Mouse (Mus musculus): Measurements from ENCODE around the gene Fbxo17.

Fbxo17 gene

GRCm38 (mm10) chr7:28717726-28718125 lies 1.1 kb downstream of the Fbxo17 start:
- no peak for DNase-seq (ENCODE audit: low spot score in 2 of 2)

- DNase-seq (ENCODE audit: low spot score in 2 of 2), result no peak
Observed at GRCm38 (mm10) chr7:28719159-28719558, 2.6 kb downstream of the Fbxo17 start.

GRCm38 (mm10) chr7:28719650-28720049 lies 3.0 kb downstream of the Fbxo17 start:
- no peak for DNase-seq (ENCODE audit: low spot score in 2 of 2)

GRCm38 (mm10) chr7:28720753-28721537 lies 4.3 kb downstream of the Fbxo17 start:
- no peak for DNase-seq (ENCODE audit: low spot score in 2 of 2)

- DNase-seq (ENCODE audit: low spot score in 2 of 2), result no peak
Observed at GRCm38 (mm10) chr7:28722079-28722478, 5.5 kb downstream of the Fbxo17 start.

- DNase-seq (ENCODE audit: low spot score in 2 of 2), result no peak
Observed at GRCm38 (mm10) chr7:28724613-28725012, 8.0 kb downstream of the Fbxo17 start.

- peak; percentile 66 to 75 for DNase-seq (ENCODE audit: low spot score in 2 of 2)
Observed at GRCm38 (mm10) chr7:28726600-28726999, 10.0 kb downstream of the Fbxo17 start.

- no peak for DNase-seq (ENCODE audit: low spot score in 2 of 2)
Observed at GRCm38 (mm10) chr7:28727649-28728340, 11.2 kb downstream of the Fbxo17 start.

- DNase-seq (ENCODE audit: low spot score in 2 of 2), result peak; percentile 61 to 79
Observed at GRCm38 (mm10) chr7:28732341-28733142, 15.9 kb downstream of the Fbxo17 start.

GRCm38 (mm10) chr7:28733211-28733610 lies 16.6 kb downstream of the Fbxo17 start:
- no peak for DNase-seq (ENCODE audit: low spot score in 2 of 2)

- no peak for DNase-seq (ENCODE audit: low spot score in 2 of 2)
Observed at GRCm38 (mm10) chr7:28735701-28736100, 19.1 kb downstream of the Fbxo17 start.

- no peak for DNase-seq (ENCODE audit: low spot score in 2 of 2)
Observed at GRCm38 (mm10) chr7:28739829-28740228, 23.2 kb downstream of the Fbxo17 start.

- DNase-seq (ENCODE audit: low spot score in 2 of 2), result no peak
Observed at GRCm38 (mm10) chr7:28740949-28741348, 24.3 kb downstream of the Fbxo17 start.

GRCm38 (mm10) chr7:28741368-28741708 lies 24.7 kb downstream of the Fbxo17 start:
- no peak for DNase-seq (ENCODE audit: low spot score in 2 of 2)

- peak; percentile 93 to 95 for DNase-seq (ENCODE audit: low spot score in 2 of 2)
Observed at GRCm38 (mm10) chr7:28741709-28742438, 25.3 kb downstream of the Fbxo17 start, which contains the start of the genes Mrps12 and Sars2. TSS of gene Mrps12 (minus strand) at chr7:28741820. TSS of gene Sars2 (plus strand) at chr7:28741992.

GRCm38 (mm10) chr7:28749935-28750334 lies 33.3 kb downstream of the Fbxo17 start:
- no peak for DNase-seq (ENCODE audit: low spot score in 2 of 2)

- no peak for DNase-seq (ENCODE audit: low spot score in 2 of 2)
Observed at GRCm38 (mm10) chr7:28756079-28756478, 39.5 kb downstream of the Fbxo17 start, which contains the start of gene Ccer2. TSS of gene Ccer2 (plus strand) at chr7:28756174.

GRCm38 (mm10) chr7:28758623-28759022 lies 42.0 kb downstream of the Fbxo17 start:
- no peak for DNase-seq (ENCODE audit: low spot score in 2 of 2)

- no peak for DNase-seq (ENCODE audit: low spot score in 2 of 2)
Observed at GRCm38 (mm10) chr7:28761907-28762306, 45.3 kb downstream of the Fbxo17 start.

- DNase-seq (ENCODE audit: low spot score in 2 of 2), result no peak
Observed at GRCm38 (mm10) chr7:28765211-28765610, 48.6 kb downstream of the Fbxo17 start.

GRCm38 (mm10) chr7:28766173-28766879 lies 49.7 kb downstream of the Fbxo17 start, which contains the start of gene Sirt2:
TSS of gene Sirt2 (plus strand) at chr7:28766735.
- peak; percentile 92 to 98 for DNase-seq (ENCODE audit: low spot score in 2 of 2)

Data from urinary bladder, postnatal 36 days (tissue).